Mouse (Mus musculus) CD8-positive naive resting alpha-beta T cell, adult 2 months (primary cell): ENCODE data around the gene Tpt1.

Experiments
- DNase-seq, 2 experiments: peaks; one replicate each; pipeline ENCODE4 v3.0.0; 2022; ENCODE audit warnings: low read depth in 2 of 2, low spot score in 2 of 2

Tpt1 gene

DNA sequence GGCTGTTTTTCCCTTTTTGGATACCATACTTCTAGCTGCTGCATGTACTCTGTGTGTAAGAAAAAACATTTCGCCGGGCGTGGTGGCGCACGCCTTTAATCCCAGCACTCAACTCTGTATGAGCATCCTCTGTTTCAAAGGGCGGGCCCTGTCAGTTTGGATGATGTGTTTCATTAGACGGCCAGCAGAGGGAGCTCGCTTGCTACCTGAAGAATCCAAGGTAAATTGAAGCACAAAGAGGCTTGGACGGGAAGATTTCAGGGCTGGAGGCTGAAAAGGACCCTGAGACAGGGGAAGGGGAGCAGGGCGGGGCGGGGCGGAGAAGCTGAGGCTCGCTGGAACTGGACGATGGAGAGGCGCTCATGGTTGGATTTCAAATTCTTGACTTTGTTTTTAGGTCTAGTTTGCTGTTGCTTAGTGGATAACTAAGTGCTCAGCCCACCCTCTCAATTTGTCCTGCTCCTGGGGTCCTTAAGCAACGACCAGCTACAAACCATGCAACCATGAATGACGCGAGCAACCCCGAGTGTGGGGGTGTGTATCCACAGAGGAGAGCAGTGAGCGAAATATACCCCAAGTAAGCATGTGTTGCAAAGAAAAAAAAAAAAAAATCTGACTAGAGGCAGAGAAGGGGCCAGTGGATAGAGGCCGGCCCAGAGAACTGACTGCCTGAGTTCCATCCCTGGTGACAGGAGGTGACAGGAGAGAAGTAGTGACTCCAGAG, 31.6 kb downstream of the Tpt1 start:
- peak; percentile 60 to 73 for DNase-seq

DNA sequence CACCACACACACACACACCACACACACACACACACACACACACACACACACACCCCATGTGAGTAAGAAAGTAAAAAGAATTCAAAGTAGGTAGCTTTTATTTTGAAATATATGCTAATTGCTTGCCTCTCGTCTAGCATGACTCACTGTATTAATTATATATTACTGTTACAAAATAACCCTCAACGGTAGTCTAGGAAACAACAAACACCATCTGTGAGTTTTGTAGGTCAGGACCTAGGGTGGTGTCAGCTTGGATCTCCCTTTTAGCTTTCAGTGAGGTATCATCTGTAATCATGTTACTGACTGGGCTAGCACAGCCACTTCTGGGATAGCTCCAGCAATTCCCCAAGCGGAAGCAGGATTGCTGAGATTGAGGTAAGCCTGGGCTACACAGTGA, 32.4 kb downstream of the Tpt1 start:
- no peak for DNase-seq

DNA sequence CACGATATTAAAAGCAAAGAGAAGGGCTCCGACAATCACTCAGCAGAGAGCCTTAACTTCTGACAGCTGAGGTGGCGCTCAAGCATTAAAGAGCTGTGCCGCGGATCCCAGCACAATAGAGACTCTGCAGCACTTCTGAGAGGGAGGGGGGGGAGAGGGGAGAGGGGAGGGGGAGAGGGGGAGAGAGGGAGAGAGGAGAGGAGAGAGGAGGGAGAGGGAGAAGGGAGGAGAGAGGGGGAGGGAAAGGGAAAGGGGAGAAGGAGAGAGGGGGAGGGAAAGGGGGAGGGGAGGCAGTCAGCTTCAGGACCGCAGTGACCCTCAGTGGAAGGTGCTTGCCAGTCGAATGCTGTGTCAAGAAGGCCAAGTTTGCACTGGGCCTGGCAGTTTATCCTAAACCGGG, 34.1 kb downstream of the Tpt1 start:
- no peak for DNase-seq

DNA sequence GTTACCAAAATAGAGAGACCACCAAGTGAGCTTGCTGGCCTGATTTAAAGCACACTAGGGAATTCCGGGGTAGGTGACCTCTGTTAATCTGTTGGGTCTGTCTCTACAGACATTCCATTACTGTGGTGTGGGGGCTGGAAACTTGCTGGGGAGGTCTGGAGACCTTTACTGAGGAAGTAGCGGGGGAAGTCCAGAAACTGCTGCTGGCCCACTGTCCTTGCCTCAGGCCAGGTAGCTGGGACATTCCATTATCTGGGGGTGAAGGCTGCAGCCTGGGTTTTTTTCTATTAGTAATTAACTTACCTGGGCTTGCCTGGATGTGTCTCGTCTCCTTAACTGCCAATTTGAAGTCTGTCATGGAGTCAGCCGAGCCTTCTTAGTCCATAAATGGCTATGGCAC, 37.0 kb downstream of the Tpt1 start:
- no peak for DNase-seq

DNA sequence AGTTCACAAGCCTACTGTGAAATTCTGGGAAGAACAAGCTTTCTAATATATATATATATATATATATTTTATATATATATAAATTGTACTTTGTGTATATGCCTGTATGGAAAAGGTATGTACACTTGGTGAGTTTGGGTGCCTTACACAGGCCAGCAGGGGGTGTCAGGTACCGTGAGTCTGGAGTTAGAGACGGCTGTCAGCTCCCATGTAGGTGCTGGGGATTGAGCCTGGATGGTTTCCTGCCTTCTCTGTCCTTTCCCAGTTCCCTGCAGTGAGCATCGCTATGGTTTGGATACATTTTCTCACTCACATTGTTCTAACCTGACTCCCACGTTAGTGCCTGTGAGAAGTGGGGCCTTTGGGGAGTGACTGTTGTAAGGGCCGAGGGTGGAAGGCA, 38.4 kb downstream of the Tpt1 start:
- no peak for DNase-seq

DNA sequence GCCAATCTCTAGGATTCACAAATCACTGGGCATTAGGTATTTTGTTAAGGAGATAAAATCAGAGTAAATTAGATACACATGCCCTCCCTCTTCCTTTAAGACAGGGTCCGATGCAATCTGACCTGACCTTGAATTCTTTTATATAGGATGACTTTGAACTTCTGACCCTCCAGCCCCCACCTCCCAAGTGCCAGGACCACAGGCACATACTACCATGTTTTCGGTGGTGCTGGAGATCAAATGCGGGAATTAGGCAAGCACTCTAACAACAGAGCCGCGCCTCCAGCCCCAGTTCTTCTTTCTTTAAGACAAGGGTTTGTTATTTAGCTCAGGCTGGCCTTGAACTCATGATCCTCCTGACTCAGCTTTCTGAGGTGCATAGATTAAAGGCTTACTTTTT, 39.0 kb downstream of the Tpt1 start:
- no peak for DNase-seq

DNA sequence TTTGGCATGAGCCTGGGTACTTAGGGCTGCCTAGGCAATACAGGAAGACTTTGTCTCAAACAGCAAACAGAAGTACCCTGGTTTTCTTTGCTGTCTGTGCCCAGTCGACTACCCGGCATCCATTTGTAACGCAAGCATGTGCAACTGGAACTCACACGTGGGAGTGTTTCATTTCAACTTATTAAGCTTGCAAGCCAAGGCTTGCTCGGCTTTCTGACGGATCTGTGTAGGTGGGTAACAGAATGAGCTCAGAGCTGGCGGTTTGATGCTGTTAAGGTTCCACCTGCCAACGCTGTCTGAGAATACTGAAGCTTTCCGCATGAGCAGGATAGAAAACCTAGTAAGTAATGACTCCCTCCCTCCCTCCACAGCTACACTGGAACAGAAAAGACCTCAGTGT, 47.2 kb downstream of the Tpt1 start:
- no peak for DNase-seq
